Mouse (Mus musculus) intestine, postnatal 0 days (tissue): Measurements from ENCODE around the gene Meis3. TPM values are rescaled to one million over a fixed set of nuclear protein-coding genes. Genes with fewer than 3 reads are reported as not detected.

Experiments
- ATAC-seq: fragments of 200-750 bp; cut with Nextera tagmentation; 2 replicates; pipeline ENCODE4 v1.8.0; 2017; ENCODE audit warnings: mild to moderate bottlenecking, moderate TSS enrichment, moderate library complexity
- H3K27ac ChIP-seq: fragments of 300-500 bp; sonication (generic); 2 replicates; pipeline ENCODE4 v1.5.1; 2014; ENCODE audit warnings: mild to moderate bottlenecking, low read depth, low read length, moderate library complexity
- H3K27me3 ChIP-seq: fragments of 300-500 bp; sonication (generic); replicated peaks from 2 replicates; pipeline ENCODE4 v1.6.1; 2014; ENCODE audit warnings: low read length, mixed read lengths; ENCODE audit not compliant: control insufficient read depth, insufficient read depth
- H3K36me3 ChIP-seq: fragments of 300-500 bp; sonication (generic); 2 replicates; pipeline ENCODE4 v1.6.1; 2014; ENCODE audit warnings: mild to moderate bottlenecking, moderate library complexity; ENCODE audit not compliant: control insufficient read depth, insufficient read depth
- H3K4me1 ChIP-seq: fragments of 300-500 bp; sonication (generic); replicated peaks from 2 replicates; pipeline ENCODE4 v1.6.1; 2014; ENCODE audit warnings: antibody characterized with exemption, low read length, mixed read lengths; ENCODE audit not compliant: control insufficient read depth, insufficient read depth
- H3K4me2 ChIP-seq: fragments of 300-500 bp; sonication (generic); replicated peaks from 2 replicates; pipeline ENCODE4 v1.6.1; 2014; ENCODE audit warnings: low read depth, mild to moderate bottlenecking, moderate library complexity
- H3K4me3 ChIP-seq: fragments of 300-500 bp; sonication (generic); 2 replicates; pipeline ENCODE4 v1.5.1; 2014; ENCODE audit warnings: low read depth, low read length
- H3K9ac ChIP-seq: fragments of 300-500 bp; sonication (generic); 2 replicates; pipeline ENCODE4 v1.6.1; 2014; ENCODE audit warnings: mild to moderate bottlenecking, low read depth, low read length
- H3K9me3 ChIP-seq: fragments of 300-500 bp; sonication (generic); 2 replicates; pipeline ENCODE4 v1.6.1; 2016; ENCODE audit warnings: mixed run types; ENCODE audit not compliant: control insufficient read depth
- CTCF ChIP-seq: sonication (generic); IDR thresholded peaks from 2 replicates; pipeline ENCODE4 v1.5.1; 2016; ENCODE audit warnings: low read depth, mild to moderate bottlenecking, control low read depth, antibody characterized with exemption, moderate library complexity
- WGBS: fragments of 180-500 bp; shearing (Covaris S2); extraction: QIAGEN DNeasy Blood & Tissue Kit; methylation state at CpG from one replicate; pipeline ENCODE4 v1.1.7; 2014; 5-methylcytosine and 5-hydroxymethylcytosine counted together
- polyA plus RNA-seq: library from polyadenylated mRNA; unstranded; fragments of >200 nt; fragmentation: Nextera tagmentation; extraction: Ambion mirVana; gene quantifications from 2 replicates; pipeline ENCODE4 v1.2.1, GENCODE M21; 2015

Gene Meis3
- polyA plus RNA-seq, 1 experiment from 2014 or later = 18.0 TPM

DNA sequence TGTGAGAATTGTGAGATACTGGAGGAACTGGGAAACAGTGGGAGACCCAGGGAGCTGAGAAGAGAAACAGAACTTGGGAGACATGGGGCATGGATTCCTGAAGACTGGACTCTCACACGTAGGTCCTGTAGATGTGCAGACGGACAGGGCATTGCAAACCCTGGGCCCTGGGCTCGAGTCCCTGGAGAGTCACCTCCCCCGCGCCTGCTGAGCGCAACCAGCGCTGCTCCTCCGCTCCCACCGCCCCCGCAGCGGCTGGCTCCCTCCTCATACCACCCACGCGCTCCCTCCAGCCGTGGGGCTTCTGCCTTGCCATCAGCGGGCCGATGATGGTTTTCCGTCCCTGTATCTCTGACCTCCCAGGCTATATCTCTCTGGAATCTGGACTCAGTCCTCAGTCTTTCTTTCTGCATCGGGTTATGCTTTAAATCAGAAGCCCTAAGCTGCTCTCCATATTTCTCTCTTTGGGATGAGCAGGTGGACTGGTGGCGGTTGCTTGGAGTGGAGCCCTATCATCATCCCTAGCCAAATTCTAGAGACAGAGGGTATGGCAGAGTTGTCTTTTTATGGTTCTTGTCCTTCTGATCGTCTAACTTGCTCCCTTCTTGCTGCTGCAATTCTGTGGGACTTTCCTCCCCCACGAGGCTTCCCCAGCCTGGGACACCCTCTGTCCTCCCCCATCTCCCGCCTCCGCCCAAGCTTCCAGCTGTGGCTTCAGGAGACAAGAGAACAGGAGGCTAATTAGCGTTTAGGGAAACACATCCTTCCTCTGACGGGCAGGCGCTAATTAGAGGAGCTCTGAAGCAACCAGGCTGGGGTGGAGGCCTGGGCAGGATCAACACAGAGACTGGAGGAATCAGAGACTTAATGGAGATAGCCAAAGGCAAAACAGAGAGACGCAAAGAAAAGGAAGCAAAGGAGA, 28.1 kb upstream of the Meis3 start:
- H3K4me3 ChIP-seq = no peak overlapping the region
- H3K4me1 ChIP-seq = no peaks in the 10 kb centered on the region
- H3K27me3 ChIP-seq = no peaks in the 10 kb centered on the region
- 45% methylated on average over 22 of the region's 27 CpGs for WGBS
- ATAC-seq = no peak
- no peaks in the 10 kb centered on the region for H3K36me3 ChIP-seq
- no peak overlapping the region for H3K27ac ChIP-seq
- H3K9me3 ChIP-seq = no peaks in the 10 kb centered on the region
- no peak overlapping the region for H3K4me2 ChIP-seq
- TF ChIP-seq CTCF = no peak
- H3K9ac ChIP-seq = no peak overlapping the region

DNA sequence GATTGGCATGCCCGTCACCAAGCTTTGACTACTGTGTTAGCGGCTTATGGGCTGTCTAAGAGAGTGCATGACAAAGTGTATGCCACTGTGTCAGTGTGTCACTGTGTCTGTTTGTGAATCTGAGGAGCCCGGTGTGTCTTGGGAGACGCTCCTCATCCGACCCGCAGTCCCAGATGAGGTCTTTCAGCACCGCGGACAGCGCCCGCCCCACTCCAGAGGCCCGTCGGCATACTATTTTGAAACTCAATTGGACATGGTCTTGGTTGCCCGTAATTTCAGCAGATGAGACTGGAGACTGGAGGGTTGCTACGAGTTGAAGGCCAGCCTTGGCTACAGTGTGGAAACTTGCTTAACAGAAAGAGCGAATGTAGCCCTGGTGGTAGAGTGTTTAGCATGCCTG, 27.2 kb upstream of the Meis3 start:
- no peak for ATAC-seq

DNA sequence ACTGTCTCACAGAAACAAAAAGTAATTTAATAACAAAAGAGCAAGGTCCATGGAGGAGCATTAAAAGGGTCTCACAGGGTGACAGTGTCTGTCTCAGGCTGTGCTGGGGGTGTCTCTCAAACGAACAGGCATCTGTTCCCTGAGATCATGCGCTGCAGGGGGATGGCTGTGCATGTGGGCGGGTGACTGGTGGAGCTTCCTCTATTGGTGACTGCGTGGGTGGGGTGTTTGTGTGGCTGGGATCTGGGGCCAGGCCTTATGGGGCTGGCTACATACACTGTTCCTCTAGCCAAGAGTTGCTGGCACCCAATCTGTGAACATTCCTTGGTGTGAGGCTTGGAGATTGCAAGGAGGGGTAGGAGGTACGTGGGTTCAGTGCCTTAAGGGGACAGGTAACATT, 25.6 kb upstream of the Meis3 start:
- Histone ChIP-seq H3K36me3 (no peaks in the 10 kb centered on the region), H3K9me3 (no peaks in the 10 kb centered on the region), H3K4me1 (no peaks in the 10 kb centered on the region), H3K27me3 (no peaks in the 10 kb centered on the region), H3K9ac (no peak overlapping the region), H3K4me2 (no peak overlapping the region), H3K4me3 (no peak overlapping the region), H3K27ac (no peak overlapping the region)
- TF ChIP-seq CTCF = no peak
- no peak for ATAC-seq
- 61% methylated on average over 5 of the region's 5 CpGs for WGBS

More for the DNA sequence above, 27.2 kb upstream of the Meis3 start:
- Histone ChIP-seq H3K9me3 (no peaks in the 10 kb centered on the region), H3K27me3 (no peaks in the 10 kb centered on the region), H3K4me3 (no peak overlapping the region), H3K4me2 (no peak overlapping the region), H3K9ac (no peak overlapping the region), H3K27ac (no peak overlapping the region), H3K4me1 (no peaks in the 10 kb centered on the region), H3K36me3 (no peaks in the 10 kb centered on the region)
- no peak for TF ChIP-seq CTCF
- WGBS = 11% methylated on average over 15 of the region's 15 CpGs

DNA sequence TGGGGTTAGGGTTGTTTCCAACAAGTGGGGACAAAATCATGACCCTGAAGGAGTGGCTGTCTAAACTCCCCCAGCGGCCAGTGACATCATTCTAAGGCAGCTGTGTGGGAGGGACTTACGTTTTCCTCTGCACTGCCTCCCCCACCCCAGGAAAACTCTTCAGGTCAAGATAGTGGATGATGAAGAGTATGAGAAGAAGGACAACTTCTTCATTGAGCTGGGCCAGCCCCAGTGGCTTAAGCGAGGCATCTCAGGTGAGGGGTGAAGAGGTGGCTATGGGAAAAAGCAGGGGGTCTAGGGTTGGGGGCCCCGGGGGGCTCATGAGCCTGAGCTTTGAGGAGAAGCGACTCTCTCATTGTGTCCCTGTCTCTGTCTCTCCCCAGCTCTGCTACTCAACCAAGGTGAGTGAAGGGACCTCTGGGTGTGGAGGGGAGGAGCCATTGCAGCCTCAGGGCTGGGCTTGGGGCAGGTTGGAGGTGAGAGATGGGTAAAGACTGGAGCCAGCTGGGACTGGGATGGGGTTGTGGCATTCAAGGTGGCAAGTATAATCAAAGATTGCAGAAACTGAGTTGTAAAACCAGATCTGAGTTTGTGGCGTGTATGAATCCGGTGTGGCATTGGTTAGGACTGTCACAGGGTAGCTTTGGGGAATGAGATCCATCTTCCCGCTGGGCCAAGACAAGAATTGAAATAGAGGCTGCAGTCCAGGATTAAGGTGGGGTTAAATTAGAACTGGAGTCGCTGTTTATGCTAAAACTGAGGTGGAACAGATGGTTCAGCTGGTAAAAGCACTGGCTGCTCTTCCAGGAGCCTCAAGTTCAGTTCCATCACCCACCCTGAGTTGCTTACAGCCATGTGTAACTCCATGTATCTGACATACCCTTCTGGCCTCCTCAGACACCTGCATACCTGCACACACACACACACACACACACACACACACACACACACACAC, 24.4 kb upstream of the Meis3 start:
- no peak overlapping the region for H3K4me3 ChIP-seq
- H3K27me3 ChIP-seq = no peaks in the 10 kb centered on the region
- H3K27ac ChIP-seq = no peak overlapping the region
- WGBS = 67% methylated on average over 9 of the region's 9 CpGs
- no peak for TF ChIP-seq CTCF
- no peak for ATAC-seq
- no peaks in the 10 kb centered on the region for H3K9me3 ChIP-seq
- H3K9ac ChIP-seq = no peak overlapping the region
- H3K4me2 ChIP-seq = no peak overlapping the region
- H3K36me3 ChIP-seq = no peaks in the 10 kb centered on the region
- H3K4me1 ChIP-seq = no peaks in the 10 kb centered on the region

DNA sequence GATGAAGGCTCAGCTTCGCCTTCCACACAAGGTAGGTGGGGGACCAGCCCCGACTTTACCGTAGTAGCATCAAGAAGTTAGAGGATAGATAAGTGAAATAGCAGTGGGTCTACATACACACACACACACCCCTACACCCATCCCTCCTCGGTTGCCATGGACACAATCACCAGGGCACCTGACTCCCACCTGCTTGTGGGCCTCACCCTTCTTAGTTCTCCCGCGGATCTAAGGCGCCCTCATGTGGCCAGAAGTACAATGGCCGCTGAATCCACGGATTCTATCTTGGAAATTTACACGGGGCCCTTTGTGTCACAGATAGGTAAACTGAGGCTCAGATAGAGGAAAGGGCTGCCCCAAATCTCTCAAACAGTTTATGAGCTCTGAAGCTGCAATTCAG, 21.4 kb upstream of the Meis3 start:
- peak; percentile 66 for ATAC-seq
- Histone ChIP-seq H3K4me1 (no peaks in the 10 kb centered on the region), H3K4me2 (no peak overlapping the region), H3K9me3 (no peaks in the 10 kb centered on the region), H3K27ac (no peak overlapping the region), H3K27me3 (peaks cover 8% of the 10 kb centered on the region; the same call in 1 of the 2 replicates), H3K36me3 (no peaks in the 10 kb centered on the region), H3K9ac (no peak overlapping the region), H3K4me3 (no peak overlapping the region)
- WGBS = 9% methylated on average over 10 of the region's 10 CpGs
- peak; percentile 89 for TF ChIP-seq CTCF

DNA sequence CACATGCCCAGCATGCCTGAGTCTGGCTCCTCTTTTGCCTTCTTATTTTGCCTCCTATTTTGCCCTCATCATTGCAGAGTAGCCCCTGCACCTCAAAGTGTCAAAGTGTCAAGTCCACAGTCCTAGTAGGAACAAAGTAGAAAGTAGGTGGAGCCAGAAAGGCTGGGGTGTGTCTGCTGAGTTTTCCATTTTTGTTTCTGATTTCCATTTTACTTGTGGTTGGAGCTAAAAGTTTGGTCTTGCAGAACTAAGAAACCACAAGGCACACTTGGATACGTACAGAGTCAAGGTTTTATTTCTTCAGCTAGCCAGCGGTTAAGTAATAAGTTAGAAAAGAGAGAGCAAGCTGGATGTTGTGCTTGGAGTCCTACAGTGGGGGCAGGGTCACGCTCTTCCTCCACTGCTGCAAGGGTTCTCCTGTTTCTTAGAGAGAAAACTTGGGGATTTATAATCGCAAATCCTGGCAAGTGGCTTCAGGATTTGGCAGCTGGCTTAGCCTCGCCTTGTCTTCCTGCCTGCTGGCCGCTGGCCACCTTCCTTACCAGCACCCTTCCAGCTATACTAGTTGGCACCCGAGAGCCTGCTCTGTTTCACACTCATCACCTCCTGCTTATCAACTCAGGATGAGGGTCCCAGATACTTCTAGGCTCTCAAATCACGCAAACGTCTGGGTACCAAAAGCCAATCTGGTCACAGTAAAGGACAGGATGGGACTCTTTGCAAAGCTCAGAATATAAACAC, 19.6 kb upstream of the Meis3 start:
- H3K4me3 ChIP-seq = no peak overlapping the region
- WGBS = 72% methylated on average over 9 of the region's 9 CpGs
- no peak for ATAC-seq
- no peak overlapping the region for H3K9ac ChIP-seq
- no peaks in the 10 kb centered on the region for H3K4me1 ChIP-seq
- no peaks in the 10 kb centered on the region for H3K9me3 ChIP-seq
- no peak for TF ChIP-seq CTCF
- H3K36me3 ChIP-seq = no peaks in the 10 kb centered on the region
- H3K27ac ChIP-seq = no peak overlapping the region
- no peak overlapping the region for H3K4me2 ChIP-seq
- peaks cover 13% of the 10 kb centered on the region; the same call in 1 of the 2 replicates for H3K27me3 ChIP-seq
